Mouse (Mus musculus) hindbrain, embryonic 10.5 days (tissue): ENCODE data around the gene Cul4a. TPM values are rescaled to one million over a fixed set of nuclear protein-coding genes. Genes with fewer than 3 reads are reported as not detected.

Source experiments
- DNase-seq: peaks from one replicate; pipeline ENCODE4 v3.0.0-alpha.2; 2017; ENCODE audit warnings: low spot score
- H3K27ac ChIP-seq: fragments of 300-500 bp; sonication (generic); 2 replicates; pipeline ENCODE4 v1.5.1; 2016; ENCODE audit warnings: mild to moderate bottlenecking, moderate library complexity
- H3K27me3 ChIP-seq: fragments of 300-500 bp; sonication (generic); 2 replicates; pipeline ENCODE4 v1.6.1; 2016; ENCODE audit warnings: mild to moderate bottlenecking; ENCODE audit not compliant: poor library complexity, insufficient read depth, severe bottlenecking
- H3K36me3 ChIP-seq: fragments of 300-500 bp; sonication (generic); 2 replicates; pipeline ENCODE4 v1.6.1; 2016; ENCODE audit warnings: mild to moderate bottlenecking, moderate library complexity
- H3K4me1 ChIP-seq: fragments of 300-500 bp; sonication (generic); replicated peaks from 2 replicates; pipeline ENCODE4 v1.6.1; 2016; ENCODE audit warnings: mild to moderate bottlenecking
- H3K4me3 ChIP-seq: fragments of 300-500 bp; sonication (generic); 2 replicates; pipeline ENCODE4 v1.5.1; 2016; ENCODE audit warnings: mild to moderate bottlenecking, moderate library complexity
- H3K9me3 ChIP-seq: fragments of 300-500 bp; sonication (generic); 2 replicates; pipeline ENCODE4 v1.6.1; 2016; ENCODE audit warnings: mild to moderate bottlenecking, moderate library complexity
- WGBS: fragments of 180-500 bp; shearing (Covaris S2); methylation state at CpG from one replicate; pipeline ENCODE4 v1.1.7; 2016; 5-methylcytosine and 5-hydroxymethylcytosine counted together
- microRNA counts: library from miRNA; unstranded; fragments of <30 nt; microRNA quantifications from one replicate; lab custom pipeline; 2017
- polyA plus RNA-seq: library from polyadenylated mRNA; unstranded; fragments of >200 nt; fragmentation: Nextera tagmentation; extraction: Ambion mirVana; gene quantifications from 2 replicates; pipeline ENCODE4 v1.2.1, GENCODE M21; 2016

Gene Cul4a
- polyA plus RNA-seq, 1 experiment from 2014 or later: 72.8 TPM

GRCm38 (mm10) chr8:13188857-13189256 is 83.4 kb downstream of the Cul4a start:
- Histone ChIP-seq H3K27ac (no peak overlapping the region), H3K27me3 (no peaks in the 10 kb centered on the region), H3K4me3 (no peak overlapping the region), H3K9me3 (no peaks in the 10 kb centered on the region), H3K36me3 (peaks cover 28% of the 10 kb centered on the region), H3K4me1 (no peaks in the 10 kb centered on the region)
- WGBS: 92% methylated on average over 1 of the region's 1 CpGs
- no peak for DNase-seq

- DNase-seq: no peak
- Histone ChIP-seq H3K36me3 (peaks cover 18% of the 10 kb centered on the region; the same call in 1 of the 2 replicates), H3K4me1 (no peaks in the 10 kb centered on the region), H3K27me3 (no peaks in the 10 kb centered on the region), H3K9me3 (no peaks in the 10 kb centered on the region), H3K4me3 (no peak overlapping the region), H3K27ac (no peak overlapping the region)
- 88% methylated on average over 8 of the region's 8 CpGs for WGBS
Observed at GRCm38 (mm10) chr8:13190235-13190634, 84.8 kb downstream of the Cul4a start.

DNA sequence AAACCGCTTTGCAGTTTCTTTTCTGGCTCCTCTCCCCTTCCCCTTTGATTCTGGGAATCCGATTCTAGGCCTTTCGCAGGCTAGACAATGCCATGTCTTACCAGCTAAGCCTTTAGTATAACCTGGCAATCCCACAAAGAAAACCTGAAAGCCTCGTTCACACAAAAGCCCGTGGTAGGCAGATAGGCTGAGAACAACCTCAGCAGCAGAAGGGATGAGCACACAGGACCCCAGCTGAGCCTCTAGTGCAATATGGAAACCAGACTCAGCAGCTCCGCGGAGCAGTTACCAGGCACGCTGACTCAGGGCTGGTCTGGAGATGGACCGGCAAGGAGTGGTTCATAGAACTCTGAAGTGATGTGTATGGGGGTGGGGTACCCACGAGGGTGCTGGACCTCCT is 89.4 kb downstream of the Cul4a start:
- H3K9me3 ChIP-seq: no peaks in the 10 kb centered on the region
- peaks cover 15% of the 10 kb centered on the region for H3K27me3 ChIP-seq
- H3K27ac ChIP-seq: no peak overlapping the region
- H3K4me3 ChIP-seq: no peak overlapping the region
- no peak for DNase-seq
- 36% methylated on average over 10 of the region's 10 CpGs for WGBS
- H3K36me3 ChIP-seq: no peaks in the 10 kb centered on the region
- H3K4me1 ChIP-seq: peaks cover 9% of the 10 kb centered on the region

- no peaks in the 10 kb centered on the region for H3K9me3 ChIP-seq
- no peak for DNase-seq
- H3K27ac ChIP-seq: no peak overlapping the region
- H3K27me3 ChIP-seq: peaks cover 42% of the 10 kb centered on the region
- WGBS: 90% methylated on average over 5 of the region's 5 CpGs
- no peak overlapping the region for H3K4me3 ChIP-seq
- H3K36me3 ChIP-seq: no peaks in the 10 kb centered on the region
- peaks cover 26% of the 10 kb centered on the region for H3K4me1 ChIP-seq
Observed at GRCm38 (mm10) chr8:13197493-13197892, 92.1 kb downstream of the Cul4a start.

MicroRNA genes within 50 kb of the gene (microRNA counts, 519-probe panel; counts per million panel counts)
- microRNA mmu-miR-1968 (lab: Ali Mortazavi, UCI): 1,255 counts per million, percentile 77 among the panel's probes with 10 or more counts

Other genes starting within 250 kb of the Cul4a start
- gene Mcf2l, start 231.8 kb upstream of the Cul4a start, polyA plus RNA-seq: 31.5 and 46.4 TPM in 2 replicates
- gene F7, start 79.6 kb upstream of the Cul4a start, polyA plus RNA-seq: 0.10 and 0.34 TPM in 2 replicates
- 1.2 TPM in 2 replicates for gene F10, start 68.3 kb upstream of the Cul4a start, polyA plus RNA-seq
- 0.24 and 0.50 TPM in 2 replicates for gene Proz, start 44.7 kb upstream of the Cul4a start, polyA plus RNA-seq
- gene Pcid2, start 162 bp upstream of the Cul4a start, polyA plus RNA-seq: 58.4 and 63.5 TPM in 2 replicates
- gene Lamp1, start 53.5 kb downstream of the Cul4a start, polyA plus RNA-seq: 218 and 231 TPM in 2 replicates
- gene Grtp1, start 95.0 kb downstream of the Cul4a start, polyA plus RNA-seq: 14.5 and 16.5 TPM in 2 replicates
- gene Adprhl1, start 148.5 kb downstream of the Cul4a start, polyA plus RNA-seq: 0.25 and 0.73 TPM in 2 replicates
- gene Dcun1d2, start 182.5 kb downstream of the Cul4a start, polyA plus RNA-seq: 25.3 and 27.6 TPM in 2 replicates
- 35.6 and 40.9 TPM in 2 replicates for gene Tmco3, start 182.6 kb downstream of the Cul4a start, polyA plus RNA-seq
- gene Tfdp1, start 233.1 kb downstream of the Cul4a start, polyA plus RNA-seq: 162 and 186 TPM in 2 replicates